Mouse (Mus musculus): ENCODE results near the gene Emc1. TPM values are rescaled to one million over a fixed set of nuclear protein-coding genes. Genes with fewer than 3 reads are reported as not detected.
"Not testable (repeated sequence)": the region's sequence is repeated elsewhere in the genome, so short reads cannot be mapped to it uniquely, and the experiment has no call there.

Emc1 gene
- polyA plus RNA-seq, 1 experiment from 2014 or later, result 35.4 TPM

- Histone ChIP-seq H3K27ac (no peak overlapping the region), H3K4me3 (no peak overlapping the region), H3K36me3 (peaks cover 89% of the 10 kb centered on the region), H3K4me1 (replicated peaks) (no peaks in the 10 kb centered on the region), H3K4me2 (no peak overlapping the region), H3K27me3 (no peaks in the 10 kb centered on the region), H3K9ac (no peak overlapping the region), H3K9me3 (replicated peaks) (no peaks in the 10 kb centered on the region)
- WGBS, result 78% methylated on average over 11 of the region's 11 CpGs
- ATAC-seq (replicated peaks; ENCODE audit: insufficient number of reproducible peaks, insufficient read depth, low FRiP score, low read depth), result no peak
These were observed 8.6 kb downstream of the Emc1 start for GRCm38 (mm10) chr4:139360761-139361548.

GRCm38 (mm10) chr4:139367336-139367735, 14.9 kb downstream of the Emc1 start:
- no peak for ATAC-seq (replicated peaks; ENCODE audit: insufficient number of reproducible peaks, insufficient read depth, low FRiP score, low read depth)
- H3K36me3 ChIP-seq, result peaks cover 88% of the 10 kb centered on the region
- no peaks in the 10 kb centered on the region for H3K9me3 ChIP-seq (replicated peaks)
- H3K27ac ChIP-seq, result no peak overlapping the region
- H3K27me3 ChIP-seq, result no peaks in the 10 kb centered on the region
- H3K9ac ChIP-seq, result no peak overlapping the region
- no peak overlapping the region for H3K4me2 ChIP-seq
- H3K4me3 ChIP-seq, result no peak overlapping the region
- 95% methylated on average over 3 of the region's 3 CpGs for WGBS
- no peaks in the 10 kb centered on the region for H3K4me1 ChIP-seq (replicated peaks)

GRCm38 (mm10) chr4:139368038-139368437, 15.7 kb downstream of the Emc1 start:
- no peaks in the 10 kb centered on the region for H3K4me1 ChIP-seq (replicated peaks)
- H3K9me3 ChIP-seq (replicated peaks), result no peaks in the 10 kb centered on the region
- no peaks in the 10 kb centered on the region for H3K27me3 ChIP-seq
- 95% methylated on average over 5 of the region's 5 CpGs for WGBS
- no peak overlapping the region for H3K27ac ChIP-seq
- peaks cover 88% of the 10 kb centered on the region for H3K36me3 ChIP-seq
- no peak overlapping the region for H3K9ac ChIP-seq
- no peak overlapping the region for H3K4me3 ChIP-seq
- ATAC-seq (replicated peaks; ENCODE audit: insufficient number of reproducible peaks, insufficient read depth, low FRiP score, low read depth), result no peak
- H3K4me2 ChIP-seq, result no peak overlapping the region

GRCm38 (mm10) chr4:139373130-139373529, 20.7 kb downstream of the Emc1 start:
- no peaks in the 10 kb centered on the region for H3K4me1 ChIP-seq (replicated peaks)

GRCm38 (mm10) chr4:139373531-139373930, 21.1 kb downstream of the Emc1 start:
- peaks cover 78% of the 10 kb centered on the region for H3K36me3 ChIP-seq

More at GRCm38 (mm10) chr4:139373130-139373529, 20.7 kb downstream of the Emc1 start:
- Histone ChIP-seq H3K9ac (no peak overlapping the region), H3K27me3 (no peaks in the 10 kb centered on the region), H3K9me3 (replicated peaks) (no peaks in the 10 kb centered on the region), H3K36me3 (peaks cover 80% of the 10 kb centered on the region), H3K27ac (no peak overlapping the region), H3K4me3 (no peak overlapping the region), H3K4me2 (no peak overlapping the region)
- no peak for ATAC-seq (replicated peaks; ENCODE audit: insufficient number of reproducible peaks, insufficient read depth, low FRiP score, low read depth)
- 92% methylated on average over 4 of the region's 4 CpGs for WGBS

GRCm38 (mm10) chr4:139379719-139380118, 27.3 kb downstream of the Emc1 start:
- Histone ChIP-seq H3K9me3 (replicated peaks) (no peaks in the 10 kb centered on the region), H3K9ac (peak overlapping the region; percentile 83), H3K4me3 (peak overlapping the region; percentile 88), H3K27me3 (no peaks in the 10 kb centered on the region), H3K27ac (peak overlapping the region; percentile 85), H3K36me3 (peaks cover 24% of the 10 kb centered on the region), H3K4me1 (replicated peaks) (peaks cover 23% of the 10 kb centered on the region), H3K4me2 (peak overlapping the region; percentile 82)
- no peak for ATAC-seq (replicated peaks; ENCODE audit: insufficient number of reproducible peaks, insufficient read depth, low FRiP score, low read depth)
- WGBS, result 12% methylated on average over 8 of the region's 8 CpGs

More at GRCm38 (mm10) chr4:139373531-139373930, 21.1 kb downstream of the Emc1 start:
- H3K27ac ChIP-seq, result no peak overlapping the region
- no peak overlapping the region for H3K9ac ChIP-seq
- no peak overlapping the region for H3K4me2 ChIP-seq
- ATAC-seq (replicated peaks; ENCODE audit: insufficient number of reproducible peaks, insufficient read depth, low FRiP score, low read depth), result no peak
- WGBS, result 89% methylated on average over 10 of the region's 10 CpGs
- no peaks in the 10 kb centered on the region for H3K9me3 ChIP-seq (replicated peaks)
- H3K4me1 ChIP-seq (replicated peaks), result no peaks in the 10 kb centered on the region
- no peak overlapping the region for H3K4me3 ChIP-seq
- H3K27me3 ChIP-seq, result no peaks in the 10 kb centered on the region

- Histone ChIP-seq H3K4me3 (peak overlapping the region; percentile 88), H3K27me3 (no peaks in the 10 kb centered on the region), H3K9me3 (replicated peaks) (no peaks in the 10 kb centered on the region), H3K36me3 (peaks cover 19% of the 10 kb centered on the region; the same call in 1 of the 2 replicates), H3K27ac (peak overlapping the region; percentile 85), H3K4me1 (replicated peaks) (peaks cover 23% of the 10 kb centered on the region), H3K4me2 (peak overlapping the region; percentile 92), H3K9ac (peak overlapping the region; percentile 83)
- peak; percentile 99 for ATAC-seq (replicated peaks; ENCODE audit: insufficient number of reproducible peaks, insufficient read depth, low FRiP score, low read depth)
- under 1% methylated on average over 43 of the region's 54 CpGs for WGBS
These were observed 27.9 kb downstream of the Emc1 start for GRCm38 (mm10) chr4:139380207-139380748.

- 2% methylated on average over 40 of the region's 44 CpGs for WGBS
These were observed 28.5 kb downstream of the Emc1 start for GRCm38 (mm10) chr4:139380775-139381451.

GRCm38 (mm10) chr4:139381452-139381845, 29.1 kb downstream of the Emc1 start:
- peaks cover 33% of the 10 kb centered on the region for H3K4me1 ChIP-seq (replicated peaks)
- H3K4me2 ChIP-seq, result peak overlapping the region; percentile 92
- H3K9me3 ChIP-seq (replicated peaks), result no peaks in the 10 kb centered on the region
- H3K27me3 ChIP-seq, result no peaks in the 10 kb centered on the region
- H3K27ac ChIP-seq, result no peak overlapping the region; the same call in 1 of the 2 replicates
- H3K36me3 ChIP-seq, result peaks cover 9% of the 10 kb centered on the region; the same call in 1 of the 2 replicates
- WGBS, result 38% methylated on average over 4 of the region's 4 CpGs
- peak overlapping the region; percentile 88 for H3K4me3 ChIP-seq
- H3K9ac ChIP-seq, result peak overlapping the region; percentile 83
- ATAC-seq (replicated peaks; ENCODE audit: insufficient number of reproducible peaks, insufficient read depth, low FRiP score, low read depth), result no peak

More at GRCm38 (mm10) chr4:139380775-139381451, 28.5 kb downstream of the Emc1 start:
- H3K9ac ChIP-seq, result peak overlapping the region; percentile 83
- peaks cover 12% of the 10 kb centered on the region; the same call in 1 of the 2 replicates for H3K36me3 ChIP-seq
- H3K4me2 ChIP-seq, result peak overlapping the region; percentile 92
- peaks cover 27% of the 10 kb centered on the region for H3K4me1 ChIP-seq (replicated peaks)
- no peaks in the 10 kb centered on the region for H3K27me3 ChIP-seq
- H3K27ac ChIP-seq, result peak overlapping the region; percentile 80
- H3K9me3 ChIP-seq (replicated peaks), result no peaks in the 10 kb centered on the region
- H3K4me3 ChIP-seq, result peak overlapping the region; percentile 88
- peak; percentile 32 for ATAC-seq (replicated peaks; ENCODE audit: insufficient number of reproducible peaks, insufficient read depth, low FRiP score, low read depth)

GRCm38 (mm10) chr4:139382231-139382630, 29.8 kb downstream of the Emc1 start:
- Histone ChIP-seq H3K27ac (no peak overlapping the region), H3K4me2 (peak overlapping the region; percentile 92), H3K9me3 (replicated peaks) (no peaks in the 10 kb centered on the region), H3K9ac (no peak overlapping the region), H3K4me3 (no peak overlapping the region), H3K36me3 (peaks cover 9% of the 10 kb centered on the region; the same call in 1 of the 2 replicates), H3K4me1 (replicated peaks) (peaks cover 40% of the 10 kb centered on the region), H3K27me3 (no peaks in the 10 kb centered on the region)
- WGBS, result 56% methylated on average over 7 of the region's 7 CpGs
- ATAC-seq (replicated peaks; ENCODE audit: insufficient number of reproducible peaks, insufficient read depth, low FRiP score, low read depth), result no peak

GRCm38 (mm10) chr4:139385841-139386240, 33.5 kb downstream of the Emc1 start:
- not testable (repeated sequence) for H3K9ac ChIP-seq; H3K4me3 ChIP-seq; H3K4me2 ChIP-seq; H3K36me3 ChIP-seq; H3K9me3 ChIP-seq (replicated peaks); H3K27me3 ChIP-seq; ATAC-seq (replicated peaks; ENCODE audit: insufficient number of reproducible peaks, insufficient read depth, low FRiP score, low read depth); H3K27ac ChIP-seq
- WGBS, result 85% methylated on average over 5 of the region's 5 CpGs
- H3K4me1 ChIP-seq (replicated peaks), result peaks cover 54% of the 10 kb centered on the region
